Mouse (Mus musculus): Measurements from ENCODE around the gene Hnrnpa2b1.
"Not testable (repeated sequence)": the region's sequence is repeated elsewhere in the genome, so short reads cannot be mapped to it uniquely, and the experiment has no call there.

The Hnrnpa2b1 gene

DNA sequence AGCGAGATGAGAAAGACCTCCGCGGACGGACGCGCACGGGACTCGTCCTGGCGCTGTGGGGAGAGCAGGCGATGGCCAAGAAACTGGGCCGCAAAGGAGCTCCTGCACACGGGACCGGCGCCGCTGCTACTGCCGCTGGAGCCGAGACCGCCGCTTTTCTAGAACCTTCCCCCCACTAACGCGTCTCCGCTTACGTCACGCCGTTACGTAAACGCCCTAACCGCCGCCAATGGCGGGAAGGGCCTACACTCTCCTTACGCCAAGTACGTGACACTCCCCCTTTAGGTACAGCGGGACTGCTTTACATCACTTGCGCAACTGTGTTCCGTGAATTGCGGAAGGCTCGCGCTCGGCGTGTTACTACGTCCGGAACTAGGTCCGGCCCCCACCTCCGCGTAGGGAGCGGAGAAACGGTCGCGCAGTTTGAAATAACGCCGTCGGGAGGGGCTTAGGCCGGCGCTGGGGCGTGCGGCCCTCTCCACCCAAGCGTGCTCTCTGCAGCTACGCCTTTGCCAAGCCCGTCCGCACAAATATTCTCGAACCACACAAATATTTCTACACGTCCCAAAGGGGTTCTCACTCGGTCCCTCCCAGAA is at the start of gene Hnrnpa2b1:
TSS of gene Hnrnpa2b1 (minus strand) at position 180 of the 596 bp plus-strand sequence.
- DNase-seq: peak; percentile 98

DNA sequence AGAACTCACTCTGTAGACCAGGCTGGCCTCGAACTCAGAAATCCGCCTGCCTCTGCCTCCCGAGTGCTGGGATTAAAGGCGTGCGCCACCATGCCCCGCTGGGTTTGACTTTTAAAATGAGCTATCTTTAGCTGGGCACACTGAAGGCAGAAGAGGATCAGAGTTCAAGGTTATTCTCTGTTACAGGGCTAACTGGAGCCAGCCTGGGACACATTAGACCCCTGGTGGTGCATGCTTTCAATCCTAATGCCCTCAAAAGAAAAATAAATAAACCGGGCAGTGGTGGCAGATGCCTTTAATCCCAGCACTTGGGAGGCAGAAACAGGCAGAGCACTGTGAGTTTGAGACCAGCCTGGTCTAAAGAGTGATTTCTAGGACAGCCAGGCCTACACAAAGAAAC is 45.2 kb upstream of the Hnrnpa2b1 start:
- DNase-seq: no peak

GRCm38 (mm10) chr6:51513745-51514144 is 44.1 kb upstream of the Hnrnpa2b1 start:
- DNase-seq: no peak

GRCm38 (mm10) chr6:51510946-51511345 is 41.3 kb upstream of the Hnrnpa2b1 start:
- no peak for DNase-seq

DNA sequence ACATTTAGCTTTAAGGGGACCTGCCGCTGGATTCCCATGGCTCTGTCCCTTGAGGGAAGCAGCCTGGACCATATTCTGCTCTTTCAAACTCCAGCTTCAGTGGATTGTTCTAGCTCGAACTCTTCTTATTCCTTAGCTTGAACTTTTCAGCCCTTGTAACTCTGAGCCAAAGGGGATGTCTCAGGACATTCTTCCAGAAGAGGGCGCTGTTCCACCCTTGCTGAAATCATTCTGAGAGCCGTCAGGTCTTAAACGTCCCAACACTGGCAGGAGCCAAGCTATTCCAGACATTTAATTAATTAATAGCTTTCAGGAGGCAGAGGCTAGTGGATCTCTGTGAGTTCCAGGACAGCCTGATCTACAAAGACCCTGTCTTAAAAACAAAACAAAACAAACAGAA is 40.4 kb upstream of the Hnrnpa2b1 start:
- DNase-seq: no peak

- peak; percentile 74 for DNase-seq
Measured at GRCm38 (mm10) chr6:51508750-51509648, 39.3 kb upstream of the Hnrnpa2b1 start.

- DNase-seq: no peak
Measured at GRCm38 (mm10) chr6:51507556-51507955, 37.9 kb upstream of the Hnrnpa2b1 start.

DNA sequence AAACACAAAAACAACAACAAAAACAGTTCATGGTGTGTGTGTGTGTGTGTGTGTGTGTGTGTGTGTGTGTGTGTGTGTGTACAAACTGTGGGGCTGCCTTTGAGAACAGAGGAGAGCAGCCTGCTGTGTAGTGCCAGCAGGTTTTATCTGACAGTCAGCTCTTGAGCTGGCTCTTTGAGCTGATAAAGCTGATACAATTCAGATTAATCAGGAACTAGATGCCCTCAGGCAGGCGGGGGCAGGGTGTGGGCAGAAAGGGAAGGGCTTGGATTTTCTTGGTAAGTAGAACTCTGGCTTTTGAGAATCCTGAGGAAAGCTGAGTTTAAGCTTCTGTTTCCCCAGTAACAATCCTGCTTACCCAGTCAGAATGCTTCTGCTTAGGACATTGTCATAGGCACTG is 36.0 kb upstream of the Hnrnpa2b1 start:
- no peak for DNase-seq

DNA sequence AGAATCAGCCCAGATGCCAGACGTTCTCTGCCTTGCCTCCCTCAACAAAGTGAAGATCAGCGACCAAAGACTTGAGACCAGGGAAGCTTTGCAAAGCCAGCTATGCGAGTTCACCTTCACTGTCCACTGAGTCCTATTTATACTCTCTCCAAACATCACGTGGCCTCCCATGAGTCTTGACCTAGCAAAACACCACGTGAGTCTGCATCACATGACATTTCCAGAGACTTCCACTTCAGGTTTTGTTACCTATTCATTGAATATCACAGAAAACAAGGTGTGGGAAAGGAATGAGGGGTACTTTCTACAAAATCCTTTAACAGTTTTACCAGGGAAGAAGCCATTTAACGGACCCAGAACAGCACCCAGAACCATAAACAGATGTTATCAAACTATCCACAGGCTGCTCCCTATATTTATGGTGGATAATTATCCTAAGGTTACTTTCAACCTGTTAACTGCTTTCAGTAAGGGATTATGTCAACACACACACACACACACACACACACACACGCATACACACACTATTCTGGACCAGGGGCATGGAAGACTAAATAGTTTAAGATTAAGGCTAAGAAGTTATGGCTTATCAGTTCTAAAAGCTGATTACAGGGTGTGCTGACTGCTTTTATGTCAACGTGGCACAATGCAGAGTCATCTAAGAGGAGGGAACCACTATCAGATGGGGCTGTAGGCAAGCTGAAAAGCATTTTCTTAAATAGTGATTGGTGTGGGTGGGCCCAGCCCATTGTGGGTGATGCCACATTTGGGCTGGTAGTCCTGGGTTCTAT is 27.8 kb upstream of the Hnrnpa2b1 start:
- no peak for DNase-seq

- DNase-seq: peak; percentile 80
Measured at GRCm38 (mm10) chr6:51489787-51490186, 20.1 kb upstream of the Hnrnpa2b1 start.

DNA sequence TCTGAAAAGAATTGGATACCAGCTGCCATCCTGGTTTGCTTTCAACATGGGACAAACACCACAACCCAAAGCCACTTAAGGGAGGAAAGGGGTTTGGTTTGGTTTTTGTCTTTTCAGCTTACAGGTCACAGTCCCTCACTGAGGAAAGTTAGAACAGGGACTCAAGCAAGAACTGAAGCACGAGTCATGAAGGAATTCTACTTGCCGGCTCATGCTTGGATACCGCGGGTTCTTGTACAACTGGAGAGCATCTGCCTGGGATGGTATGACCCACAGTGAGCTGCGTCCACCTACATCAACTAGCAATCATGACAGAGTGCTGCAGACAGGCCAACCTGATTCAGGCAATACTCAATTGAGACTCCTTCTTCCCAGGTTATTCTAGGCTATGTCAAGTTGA is 17.0 kb upstream of the Hnrnpa2b1 start:
- DNase-seq: no peak

- DNase-seq: no peak
Measured at GRCm38 (mm10) chr6:51486076-51486710, 16.5 kb upstream of the Hnrnpa2b1 start.

DNA sequence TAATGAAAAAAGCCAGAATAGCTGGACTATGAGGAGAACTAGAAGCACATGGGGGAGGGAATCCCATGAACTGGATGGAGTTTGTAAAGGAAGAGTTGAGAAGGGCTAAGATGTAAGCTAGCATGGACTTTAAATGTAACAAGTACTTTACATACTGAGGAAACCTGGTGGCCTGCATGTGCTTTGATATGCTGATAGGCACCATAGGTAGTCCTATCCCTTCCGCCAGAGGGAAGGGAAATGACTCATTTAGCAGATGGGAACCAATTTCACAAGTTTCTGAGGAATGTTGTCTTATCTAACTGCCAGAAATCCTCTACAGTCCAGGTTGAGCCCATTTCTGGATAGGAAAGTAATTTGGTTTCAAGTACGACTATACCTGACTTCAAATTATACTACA is 16.0 kb upstream of the Hnrnpa2b1 start:
- DNase-seq: no peak

- not testable (repeated sequence) for DNase-seq
Measured at GRCm38 (mm10) chr6:51484556-51484955, 14.9 kb upstream of the Hnrnpa2b1 start.

- DNase-seq: no peak
Measured at GRCm38 (mm10) chr6:51483861-51484260, 14.2 kb upstream of the Hnrnpa2b1 start.

- no peak for DNase-seq
Measured at GRCm38 (mm10) chr6:51481548-51481947, 11.9 kb upstream of the Hnrnpa2b1 start.

GRCm38 (mm10) chr6:51479136-51479731 is 9.5 kb upstream of the Hnrnpa2b1 start:
- no peak for DNase-seq

GRCm38 (mm10) chr6:51472213-51472612 is 2.5 kb upstream of the Hnrnpa2b1 start:
- no peak for DNase-seq

DNA sequence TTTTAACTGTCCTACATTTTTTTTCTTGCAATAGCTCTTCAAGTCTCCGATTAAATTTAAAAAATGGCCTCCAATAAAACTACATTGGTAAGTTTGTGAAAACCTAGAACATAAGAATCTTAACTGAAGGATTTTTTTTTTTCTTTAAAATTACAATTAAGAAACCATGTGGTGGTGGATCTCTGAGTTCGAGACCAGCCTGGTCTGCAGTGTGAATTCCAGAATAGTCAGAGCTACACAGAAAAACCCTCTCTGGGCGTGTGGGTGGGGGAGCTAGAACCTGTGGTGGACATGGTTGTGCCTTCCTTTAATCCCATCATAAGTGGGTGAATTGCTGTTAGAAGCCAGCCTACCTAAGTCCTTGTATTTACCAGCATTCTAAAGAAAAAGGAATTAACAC is 2.1 kb upstream of the Hnrnpa2b1 start:
- peak; percentile 25 for DNase-seq

DNA sequence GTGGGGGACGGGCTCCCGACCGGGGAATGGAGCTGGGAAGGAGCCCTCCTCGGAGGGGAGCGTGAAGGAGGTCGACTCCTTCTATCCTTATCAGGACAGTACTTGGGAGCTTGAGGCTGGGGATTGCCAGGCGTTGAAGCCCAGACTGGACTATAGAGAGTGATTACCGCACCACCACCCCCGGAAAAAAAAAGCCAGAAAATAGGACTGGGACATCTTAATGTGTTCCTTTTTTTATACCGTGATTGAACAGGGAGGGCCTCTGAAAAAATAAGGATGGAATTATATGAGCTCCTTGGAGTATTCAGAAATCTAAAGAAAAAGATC is 1.4 kb upstream of the Hnrnpa2b1 start:
- no peak for DNase-seq

DNA sequence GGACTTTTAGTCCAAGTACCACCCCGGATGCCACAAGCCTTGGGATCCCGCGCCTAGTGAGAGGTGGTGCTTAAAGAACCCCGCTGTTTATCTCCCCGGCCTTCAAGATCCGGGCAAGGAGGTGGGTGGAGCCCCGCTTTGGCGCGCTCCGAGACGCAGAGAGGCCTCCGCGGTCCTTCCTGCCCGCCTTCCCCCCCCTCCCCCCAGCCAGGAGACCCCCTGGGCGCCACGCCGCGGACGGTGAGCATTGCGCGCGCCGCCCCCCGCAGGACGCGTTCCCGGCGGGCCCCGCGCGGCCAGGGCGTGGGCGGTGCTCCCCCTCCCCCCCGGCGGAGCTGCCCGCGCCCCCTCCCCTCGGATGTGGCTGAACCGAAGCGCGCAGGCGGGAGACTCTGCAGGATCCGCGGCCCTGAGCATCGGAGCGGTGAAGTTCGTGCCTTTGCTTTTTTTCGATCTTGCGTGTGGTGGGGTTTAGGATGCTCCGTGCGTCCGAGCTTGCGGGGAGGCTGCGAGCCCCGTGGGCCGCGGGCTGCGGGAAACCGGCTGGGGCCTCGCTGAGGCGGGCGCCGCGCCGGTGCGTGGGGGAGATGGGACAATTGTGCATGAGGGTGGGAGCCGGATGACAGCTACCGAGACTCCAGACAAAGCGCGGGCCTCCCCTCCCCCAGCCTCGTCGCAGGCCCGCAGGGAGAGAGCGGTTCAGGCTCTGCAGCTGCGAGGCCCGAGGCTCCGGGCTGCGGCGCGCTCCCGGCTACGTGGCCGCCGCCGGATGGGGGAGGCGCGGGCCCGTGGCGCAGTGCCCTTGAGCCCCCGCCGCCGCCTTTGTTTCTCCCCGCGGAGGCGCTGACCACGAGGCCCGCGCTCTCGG is 851 bp upstream of the Hnrnpa2b1 start, which contains the start of gene Cbx3:
TSS of gene Cbx3 (plus strand) at position 50 of the 868 bp plus-strand sequence.
- peak; percentile 87 for DNase-seq
